Mouse (Mus musculus) midbrain, embryonic 15.5 days (tissue): ENCODE measurements at regions not wholly inside any gene's neighbourhood (a gene's known extent, or its start where the extent isn't known, plus 50 kb on each side); places are given as distances from the start of the nearest gene placed in this dataset.
A peak's percentile ranks its signal among the peaks of the same experiment; 100 is the strongest.

Source experiments
- ATAC-seq: fragments of 200-750 bp; cut with Nextera tagmentation; replicated peaks from 2 replicates; pipeline ENCODE4 v1.8.0; 2017; ENCODE audit warnings: moderate TSS enrichment
- H3K27ac ChIP-seq: fragments of 300-500 bp; sonication (generic); 2 replicates; pipeline ENCODE4 v1.5.1; 2015; ENCODE audit warnings: mild to moderate bottlenecking, inconsistent platforms
- H3K27me3 ChIP-seq: fragments of 300-500 bp; sonication (generic); replicated peaks from 2 replicates; pipeline ENCODE4 v1.6.1; 2015; ENCODE audit warnings: inconsistent platforms
- H3K36me3 ChIP-seq: fragments of 300-500 bp; sonication (generic); replicated peaks from 2 replicates; pipeline ENCODE4 v1.6.1; 2015; ENCODE audit warnings: inconsistent platforms
- H3K4me1 ChIP-seq: fragments of 300-500 bp; sonication (generic); 2 replicates; pipeline ENCODE4 v1.6.1; 2015; ENCODE audit warnings: inconsistent platforms
- H3K4me2 ChIP-seq: fragments of 300-500 bp; sonication (generic); 2 replicates; pipeline ENCODE4 v1.6.1; 2015; ENCODE audit warnings: inconsistent platforms, mild to moderate bottlenecking, moderate library complexity
- H3K4me3 ChIP-seq: fragments of 300-500 bp; sonication (generic); 2 replicates; pipeline ENCODE4 v1.5.1; 2015; ENCODE audit warnings: mild to moderate bottlenecking, inconsistent platforms
- H3K9ac ChIP-seq: fragments of 300-500 bp; sonication (generic); 2 replicates; pipeline ENCODE4 v1.6.1; 2015; ENCODE audit warnings: mild to moderate bottlenecking, inconsistent platforms
- H3K9me3 ChIP-seq: fragments of 300-500 bp; sonication (generic); 2 replicates; pipeline ENCODE4 v1.6.1; 2016; ENCODE audit warnings: inconsistent platforms
- WGBS: fragments of 180-500 bp; shearing (Covaris S2); methylation state at CpG from one replicate; pipeline ENCODE4 v1.1.7; 2015; ENCODE audit warnings: mixed read lengths; 5-methylcytosine and 5-hydroxymethylcytosine counted together

DNA sequence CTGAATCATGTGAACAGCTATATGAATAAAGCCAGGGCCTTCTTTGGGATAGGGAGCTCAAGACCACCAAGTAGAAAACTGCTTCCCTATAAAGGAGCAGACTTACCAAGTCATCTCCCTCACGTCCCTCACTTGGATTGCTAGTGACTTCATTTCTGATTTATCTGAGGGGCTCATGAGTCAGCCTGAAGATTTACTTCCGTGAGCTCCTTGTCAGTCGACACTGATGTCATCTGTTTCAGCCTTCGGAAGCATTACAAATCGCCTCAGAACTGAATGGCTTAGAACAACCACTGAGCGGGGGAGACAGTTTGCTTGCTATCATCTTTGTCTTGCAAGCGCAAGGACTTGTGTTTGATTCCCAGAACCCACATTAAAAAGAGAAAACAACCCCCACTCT, 81.5 kb upstream of the Galnt15 start:
- Histone ChIP-seq H3K27me3 (no peaks in the 10 kb centered on the region), H3K4me1 (no peaks in the 10 kb centered on the region), H3K4me3 (no peak overlapping the region), H3K9me3 (no peaks in the 10 kb centered on the region), H3K36me3 (no peaks in the 10 kb centered on the region), H3K4me2 (no peak overlapping the region), H3K27ac (no peak overlapping the region), H3K9ac (no peak overlapping the region)
- no peak for ATAC-seq
- 26% methylated on average over 7 of the region's 7 CpGs for WGBS

DNA sequence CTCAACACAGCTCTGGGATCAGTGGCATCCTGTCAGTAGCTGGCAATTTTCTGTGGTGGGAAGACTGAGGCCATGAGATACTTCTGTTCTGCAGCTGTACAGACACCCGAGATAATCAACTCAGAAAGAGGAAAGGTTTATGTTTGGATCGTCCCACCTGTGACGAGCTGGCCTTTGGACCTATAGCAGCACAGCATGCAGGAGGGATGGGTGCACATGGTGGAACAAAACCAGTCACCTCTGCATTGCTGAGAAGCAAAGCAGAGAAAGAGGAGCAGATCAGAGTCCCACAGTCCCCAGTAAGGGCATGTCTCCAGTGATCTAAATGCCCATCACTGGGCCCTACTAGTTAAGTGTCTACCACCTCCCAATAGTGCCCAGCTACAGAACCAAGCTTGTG, 76.9 kb upstream of the Galnt15 start:
- H3K4me2 ChIP-seq = no peak overlapping the region
- no peaks in the 10 kb centered on the region for H3K27me3 ChIP-seq
- no peaks in the 10 kb centered on the region for H3K4me1 ChIP-seq
- no peak overlapping the region for H3K4me3 ChIP-seq
- H3K27ac ChIP-seq = no peak overlapping the region
- H3K9ac ChIP-seq = no peak overlapping the region
- H3K36me3 ChIP-seq = no peaks in the 10 kb centered on the region
- no peaks in the 10 kb centered on the region for H3K9me3 ChIP-seq
- ATAC-seq = no peak
- 89% methylated on average over 3 of the region's 3 CpGs for WGBS

DNA sequence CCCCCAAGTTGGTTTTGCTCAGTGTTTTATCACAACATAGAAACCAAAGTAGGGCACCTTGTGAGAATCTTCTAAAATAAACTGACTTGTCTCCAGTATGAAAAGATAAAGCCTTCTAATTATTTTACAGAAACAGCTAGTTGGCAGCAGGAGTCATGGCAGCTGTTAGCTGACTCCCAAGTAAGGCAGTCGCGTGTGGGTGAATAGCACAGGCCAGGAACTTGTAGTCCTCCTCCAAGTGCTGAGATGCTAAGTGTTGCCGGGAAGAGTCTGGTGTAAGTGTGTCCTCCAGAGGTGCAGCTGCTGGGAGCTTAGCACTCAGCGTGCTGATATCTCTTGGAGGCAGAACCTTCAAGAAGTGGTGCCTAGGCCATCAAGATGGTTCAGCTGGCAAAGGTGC, 75.0 kb upstream of the Galnt15 start:
- WGBS = 89% methylated on average over 4 of the region's 4 CpGs
- Histone ChIP-seq H3K4me3 (no peak overlapping the region), H3K27ac (no peak overlapping the region), H3K9ac (no peak overlapping the region), H3K36me3 (no peaks in the 10 kb centered on the region), H3K27me3 (no peaks in the 10 kb centered on the region), H3K4me2 (no peak overlapping the region), H3K9me3 (no peaks in the 10 kb centered on the region), H3K4me1 (no peaks in the 10 kb centered on the region)
- ATAC-seq = no peak

DNA sequence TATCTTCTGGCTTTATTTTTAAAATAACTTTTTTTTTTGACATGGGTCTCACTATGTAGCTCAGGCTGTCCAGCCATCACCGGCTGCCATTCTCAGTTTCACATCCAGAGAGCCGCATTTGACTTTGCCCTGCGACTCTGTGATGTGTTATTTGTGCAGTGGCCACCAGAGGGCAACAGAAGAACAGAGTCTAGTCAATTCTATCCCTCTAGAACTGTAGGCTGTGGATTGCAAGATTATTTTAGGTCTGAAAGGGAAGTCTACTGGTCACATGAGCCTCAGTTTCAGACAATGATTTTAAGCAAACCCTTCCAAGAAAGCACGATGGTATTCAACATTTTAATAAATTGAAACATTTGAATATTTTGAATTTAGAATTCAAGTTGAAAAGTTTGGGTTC, 73.8 kb upstream of the Galnt15 start:
- Histone ChIP-seq H3K4me1 (no peaks in the 10 kb centered on the region), H3K9ac (no peak overlapping the region), H3K36me3 (no peaks in the 10 kb centered on the region), H3K27me3 (no peaks in the 10 kb centered on the region), H3K27ac (no peak overlapping the region), H3K4me3 (no peak overlapping the region), H3K9me3 (no peaks in the 10 kb centered on the region), H3K4me2 (no peak overlapping the region)
- 4% methylated on average over 4 of the region's 4 CpGs for WGBS
- peak; percentile 72 for ATAC-seq

DNA sequence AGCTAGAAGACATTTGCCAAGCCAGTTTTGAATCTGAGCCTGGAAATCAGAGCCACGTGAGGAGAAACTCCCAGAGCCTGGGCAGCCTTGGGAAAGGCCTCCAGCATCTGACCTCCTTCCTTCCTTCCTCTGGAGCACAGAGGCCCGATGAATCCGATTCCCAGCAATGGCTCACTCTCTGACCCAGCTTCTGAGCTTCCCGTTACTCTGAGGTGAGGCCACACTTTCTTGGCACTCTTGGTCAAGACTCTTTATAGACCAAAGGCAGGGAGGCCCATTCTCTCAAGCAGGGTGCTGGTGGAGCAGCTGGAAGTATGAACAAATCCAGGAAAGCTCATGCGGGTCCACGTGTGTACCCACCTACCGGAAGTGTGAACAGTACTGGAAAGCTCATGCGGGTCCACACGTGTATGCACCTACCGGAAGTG, 71.6 kb upstream of the Galnt15 start:
- Histone ChIP-seq H3K9ac (no peak overlapping the region), H3K27ac (no peak overlapping the region), H3K4me1 (no peaks in the 10 kb centered on the region), H3K4me2 (no peak overlapping the region), H3K4me3 (no peak overlapping the region), H3K27me3 (no peaks in the 10 kb centered on the region), H3K36me3 (no peaks in the 10 kb centered on the region), H3K9me3 (no peaks in the 10 kb centered on the region)
- WGBS = 90% methylated on average over 10 of the region's 10 CpGs
- no peak for ATAC-seq

DNA sequence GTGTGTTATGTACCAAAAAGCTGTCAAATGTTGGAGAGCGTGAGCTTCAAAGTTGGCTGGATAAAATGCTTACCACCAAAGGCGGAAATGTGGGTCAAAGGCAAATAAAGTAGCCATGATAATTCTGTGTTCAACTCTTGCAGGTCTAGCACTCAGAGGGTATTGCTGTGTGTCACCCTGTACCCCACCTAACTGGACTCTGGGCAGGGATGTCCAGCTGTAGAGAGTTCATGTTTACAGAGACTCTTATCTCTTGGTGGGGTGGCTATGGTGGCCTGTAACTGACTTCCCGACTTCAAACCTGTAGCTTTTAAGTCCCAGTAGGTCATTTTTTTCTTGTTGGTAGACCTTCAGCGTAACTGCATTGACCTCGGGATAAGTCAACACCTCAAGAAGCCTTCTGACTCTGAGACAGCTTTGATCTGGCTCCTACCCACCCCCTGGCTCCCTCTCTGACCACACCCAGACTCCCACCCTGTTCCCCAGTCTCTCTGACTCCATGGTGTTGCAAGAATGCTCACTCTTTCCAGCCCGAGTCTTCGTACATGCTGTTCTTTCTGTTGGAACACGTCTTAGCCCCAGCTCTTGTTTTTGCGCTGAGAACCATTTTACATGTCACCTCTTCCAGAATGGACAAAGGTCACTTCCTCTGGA, 68.5 kb upstream of the Galnt15 start:
- Histone ChIP-seq H3K4me3 (no peak overlapping the region), H3K27ac (no peak overlapping the region), H3K9ac (no peak overlapping the region), H3K4me1 (no peaks in the 10 kb centered on the region), H3K9me3 (no peaks in the 10 kb centered on the region), H3K4me2 (no peak overlapping the region), H3K27me3 (no peaks in the 10 kb centered on the region), H3K36me3 (no peaks in the 10 kb centered on the region)
- ATAC-seq = no peak
- WGBS = 91% methylated on average over 9 of the region's 9 CpGs

DNA sequence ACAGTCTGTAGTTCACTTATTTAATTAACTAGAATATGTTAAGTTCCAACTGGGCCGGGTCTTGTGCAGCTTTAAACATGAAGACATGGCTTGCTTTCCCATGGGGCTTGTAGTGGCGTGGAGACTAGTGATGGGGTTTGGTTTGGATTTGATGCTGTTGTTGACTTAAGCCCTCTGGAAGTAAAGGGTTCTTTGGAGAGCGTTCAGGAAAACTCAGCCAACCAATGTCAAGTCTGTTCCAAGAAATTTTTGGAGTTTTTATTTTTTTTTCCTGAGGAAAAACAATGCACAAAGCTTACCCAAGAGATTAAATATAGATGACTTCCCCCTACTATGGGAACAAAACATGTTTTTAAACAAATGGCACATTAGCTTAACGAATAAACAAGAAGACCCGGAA, 67.3 kb upstream of the Galnt15 start:
- Histone ChIP-seq H3K4me2 (no peak overlapping the region), H3K4me3 (no peak overlapping the region), H3K9ac (no peak overlapping the region), H3K4me1 (no peaks in the 10 kb centered on the region), H3K9me3 (no peaks in the 10 kb centered on the region), H3K36me3 (no peaks in the 10 kb centered on the region), H3K27ac (no peak overlapping the region), H3K27me3 (no peaks in the 10 kb centered on the region)
- WGBS = 85% methylated on average over 5 of the region's 5 CpGs
- no peak for ATAC-seq

DNA sequence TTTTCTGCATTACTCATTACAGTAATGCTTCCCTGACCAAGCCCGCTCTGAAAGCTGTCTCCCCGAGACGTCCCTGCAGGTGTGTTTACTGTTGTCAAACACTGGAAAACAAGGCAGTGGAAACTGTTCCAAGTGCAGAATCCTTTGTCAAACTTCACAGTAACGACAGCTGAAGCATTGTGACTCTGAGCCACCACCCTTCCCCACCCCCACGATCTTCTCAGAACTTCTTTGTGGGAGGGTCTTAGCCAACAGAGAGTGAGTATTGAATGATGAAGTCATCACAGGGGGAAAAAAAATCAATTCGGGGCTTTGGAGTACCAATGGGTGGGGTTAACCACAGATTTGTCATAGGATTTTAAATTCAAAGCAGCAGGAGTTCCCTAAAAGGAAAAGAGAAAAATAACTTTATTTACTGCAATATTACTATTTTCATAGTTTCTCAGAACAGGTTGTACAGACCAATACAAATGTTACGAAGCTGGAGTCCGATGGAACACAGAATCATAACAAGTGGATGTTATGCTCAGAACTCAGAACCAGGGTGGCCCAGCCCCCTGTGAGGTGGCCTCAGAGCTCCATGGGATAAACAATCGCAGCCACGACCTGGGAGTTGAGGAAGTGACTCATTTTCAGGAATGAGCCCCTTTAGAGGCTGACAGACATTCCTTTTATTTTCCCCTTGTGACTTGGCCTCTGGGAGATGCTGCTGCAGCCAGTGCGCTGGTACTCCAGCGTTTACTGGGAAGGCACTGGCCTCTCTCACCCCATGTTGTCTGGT, 65.5 kb upstream of the Galnt15 start:
- H3K27ac ChIP-seq = no peak overlapping the region
- no peak overlapping the region for H3K4me3 ChIP-seq
- no peaks in the 10 kb centered on the region for H3K4me1 ChIP-seq
- H3K9me3 ChIP-seq = no peaks in the 10 kb centered on the region
- ATAC-seq = no peak
- no peaks in the 10 kb centered on the region for H3K27me3 ChIP-seq
- H3K9ac ChIP-seq = no peak overlapping the region
- 48% methylated on average over 12 of the region's 12 CpGs for WGBS
- H3K4me2 ChIP-seq = no peak overlapping the region
- no peaks in the 10 kb centered on the region for H3K36me3 ChIP-seq

DNA sequence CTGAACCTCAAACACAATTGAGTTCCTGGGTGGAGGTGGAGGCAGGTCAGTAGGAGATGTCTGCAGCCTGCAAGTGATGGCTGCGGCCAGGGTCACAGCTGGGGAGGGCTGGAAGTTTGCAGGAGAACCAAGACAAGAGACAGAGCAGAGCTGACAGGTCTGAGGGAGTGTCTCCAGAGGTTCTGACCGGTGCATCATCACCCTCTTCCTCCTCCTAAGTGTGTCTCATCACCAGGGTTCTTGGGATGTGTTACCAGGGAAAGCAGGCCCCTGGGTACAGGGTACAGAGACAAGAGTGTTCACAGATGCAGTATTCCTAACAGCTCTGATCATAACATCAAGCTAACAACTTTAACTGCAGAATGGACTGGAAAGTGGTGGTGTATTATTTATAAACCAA, 64.7 kb upstream of the Galnt15 start:
- no peak overlapping the region for H3K4me2 ChIP-seq
- 61% methylated on average over 2 of the region's 2 CpGs for WGBS
- H3K27ac ChIP-seq = no peak overlapping the region
- H3K27me3 ChIP-seq = no peaks in the 10 kb centered on the region
- no peak overlapping the region for H3K4me3 ChIP-seq
- no peaks in the 10 kb centered on the region for H3K4me1 ChIP-seq
- H3K36me3 ChIP-seq = no peaks in the 10 kb centered on the region
- no peak overlapping the region for H3K9ac ChIP-seq
- no peak for ATAC-seq
- no peaks in the 10 kb centered on the region for H3K9me3 ChIP-seq

DNA sequence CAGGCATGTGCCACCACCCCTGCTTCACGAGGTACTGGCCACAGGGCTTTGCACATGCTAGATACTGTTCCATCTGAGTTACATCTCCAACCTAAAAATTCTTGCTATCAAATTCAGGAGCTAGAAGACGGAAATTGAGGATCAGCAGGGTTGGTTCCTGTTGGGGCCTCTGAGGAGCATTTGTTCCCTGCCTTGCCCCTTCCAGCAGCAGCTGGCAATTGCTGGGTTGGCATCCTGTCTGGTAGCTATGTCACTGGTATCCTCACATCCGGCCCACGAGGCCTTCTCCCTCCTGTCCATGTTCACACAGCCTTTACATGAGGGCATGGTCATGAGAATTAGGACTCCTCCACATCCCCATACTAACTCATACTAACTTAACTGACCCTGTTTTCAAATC, 64.0 kb upstream of the Galnt15 start:
- Histone ChIP-seq H3K36me3 (no peaks in the 10 kb centered on the region), H3K27me3 (no peaks in the 10 kb centered on the region), H3K27ac (no peak overlapping the region), H3K4me2 (no peak overlapping the region), H3K4me3 (no peak overlapping the region), H3K9ac (no peak overlapping the region), H3K9me3 (no peaks in the 10 kb centered on the region), H3K4me1 (no peaks in the 10 kb centered on the region)
- no peak for ATAC-seq
- 88% methylated on average over 4 of the region's 4 CpGs for WGBS

DNA sequence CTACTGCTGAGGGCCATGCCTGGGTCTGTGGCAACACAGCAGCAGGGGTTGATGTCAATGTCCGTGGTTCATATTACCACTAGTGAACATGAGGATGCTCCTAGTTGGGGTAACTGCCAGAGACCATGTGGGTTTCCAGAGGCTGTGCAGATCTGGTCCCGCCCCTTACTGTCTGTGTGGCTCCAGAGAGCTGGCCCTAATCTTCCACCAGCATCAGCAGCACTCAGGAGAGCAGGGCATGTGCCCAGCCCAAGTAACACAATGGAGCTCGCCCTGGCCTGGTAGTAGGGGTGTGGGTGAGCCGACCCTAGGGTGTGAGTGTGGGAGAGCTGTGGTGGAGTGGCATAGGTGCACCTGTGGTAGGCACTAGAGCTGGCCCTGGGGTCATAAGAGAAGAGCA, 59.3 kb upstream of the Galnt15 start:
- no peak for ATAC-seq
- Histone ChIP-seq H3K4me1 (no peaks in the 10 kb centered on the region), H3K27ac (no peak overlapping the region), H3K9ac (no peak overlapping the region), H3K27me3 (no peaks in the 10 kb centered on the region), H3K9me3 (no peaks in the 10 kb centered on the region), H3K4me3 (no peak overlapping the region), H3K4me2 (no peak overlapping the region), H3K36me3 (no peaks in the 10 kb centered on the region)
- WGBS = 85% methylated on average over 4 of the region's 4 CpGs

DNA sequence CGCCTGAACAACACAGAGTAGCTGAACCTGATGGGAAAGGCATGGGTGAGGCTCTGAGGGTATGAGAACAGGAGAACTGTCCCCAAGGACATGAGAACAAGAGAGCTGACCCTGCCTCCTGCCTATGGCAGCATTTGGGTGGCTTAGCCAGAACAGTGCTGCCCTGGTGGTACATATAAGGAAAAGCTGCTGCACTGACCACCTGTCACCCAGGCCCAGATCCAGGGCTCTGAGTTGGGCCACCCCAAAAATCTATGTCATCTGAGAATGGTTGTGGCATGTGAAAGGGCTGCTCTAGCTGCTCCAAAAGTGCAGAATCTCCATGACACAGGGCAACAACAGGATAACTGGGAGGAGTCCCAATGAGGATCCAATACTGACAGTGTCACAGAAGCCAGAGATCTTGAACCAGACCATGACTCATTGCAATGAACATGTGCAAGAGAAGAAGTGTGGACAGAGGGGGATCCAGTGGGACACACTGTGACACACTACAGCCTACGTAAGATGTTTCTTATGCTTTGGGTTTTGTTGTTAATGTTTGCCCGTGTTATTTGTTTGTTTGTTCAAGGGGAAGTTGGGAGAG, 58.5 kb upstream of the Galnt15 start:
- 85% methylated on average over 3 of the region's 3 CpGs for WGBS
- H3K36me3 ChIP-seq = no peaks in the 10 kb centered on the region
- H3K27me3 ChIP-seq = no peaks in the 10 kb centered on the region
- no peaks in the 10 kb centered on the region for H3K9me3 ChIP-seq
- no peak overlapping the region for H3K9ac ChIP-seq
- no peaks in the 10 kb centered on the region for H3K4me1 ChIP-seq
- H3K27ac ChIP-seq = no peak overlapping the region
- no peak for ATAC-seq
- no peak overlapping the region for H3K4me3 ChIP-seq
- H3K4me2 ChIP-seq = no peak overlapping the region

DNA sequence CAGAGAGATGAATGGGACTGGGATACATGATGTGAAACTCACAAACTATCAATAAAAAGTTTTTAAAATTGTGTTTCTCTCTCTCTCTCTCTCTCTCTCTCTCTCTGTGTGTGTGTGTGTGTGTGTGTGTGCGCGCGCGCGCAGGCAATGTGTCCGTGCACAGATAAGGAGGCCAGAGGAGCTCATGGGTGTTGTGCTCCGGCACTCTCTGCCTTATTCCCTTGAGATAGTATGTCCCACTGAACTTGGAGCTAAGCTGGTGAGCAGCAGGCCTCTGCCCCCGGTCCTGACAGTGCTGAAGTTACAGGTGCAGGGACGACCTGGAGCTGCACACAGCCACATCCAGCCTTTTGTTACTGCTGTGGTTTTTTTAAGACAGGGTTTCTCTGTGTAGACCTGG, 57.9 kb upstream of the Galnt15 start:
- no peaks in the 10 kb centered on the region for H3K4me1 ChIP-seq
- H3K9ac ChIP-seq = no peak overlapping the region
- no peak for ATAC-seq
- no peaks in the 10 kb centered on the region for H3K27me3 ChIP-seq
- no peak overlapping the region for H3K4me3 ChIP-seq
- 97% methylated on average over 9 of the region's 9 CpGs for WGBS
- no peaks in the 10 kb centered on the region for H3K36me3 ChIP-seq
- H3K4me2 ChIP-seq = no peak overlapping the region
- H3K27ac ChIP-seq = no peak overlapping the region
- H3K9me3 ChIP-seq = no peaks in the 10 kb centered on the region
